Mouse (Mus musculus): ENCODE measurements around the gene Tnni3k.

DNA sequence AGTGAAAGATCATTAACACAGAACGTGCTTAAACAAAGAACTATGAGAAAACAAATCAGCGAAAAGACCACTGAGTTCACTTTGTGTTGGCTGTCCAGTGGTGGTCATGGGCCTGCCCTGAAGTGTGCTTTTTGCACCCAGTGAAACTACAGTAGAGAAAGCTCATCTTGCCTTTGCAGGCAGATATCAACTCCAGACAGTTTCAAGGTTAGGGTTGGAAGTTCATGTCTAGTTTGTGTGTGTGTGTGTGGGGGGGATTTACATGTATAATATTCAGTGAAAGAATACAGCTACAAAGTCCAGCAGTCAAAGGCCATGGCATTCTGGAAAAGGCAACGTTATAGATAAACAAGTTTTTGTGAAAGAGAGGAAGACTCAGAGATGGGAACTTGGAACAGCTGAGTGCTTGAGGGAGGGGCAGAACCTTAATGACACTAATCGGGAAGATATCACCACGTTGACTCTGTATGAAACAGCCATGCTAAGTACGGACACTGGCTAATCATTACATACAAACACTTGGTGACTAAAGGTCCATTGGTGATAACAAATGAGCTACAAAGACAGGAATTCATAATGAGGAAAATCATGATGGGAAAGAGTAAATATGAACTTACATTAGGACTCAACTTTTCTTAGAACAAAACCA, 3.7 kb upstream of the Tnni3k start:
- TF ChIP-seq CTCF (IDR thresholded peaks at IDR 0.05; ENCODE audit: extremely low read depth, insufficient read depth, insufficient read length, insufficient replicate concordance): no peak
- TF ChIP-seq POLR2A (IDR thresholded peaks at IDR 0.05; ENCODE audit: low read depth, low read length): no peak

Measured in spleen, adult 2 months (tissue).